Mouse (Mus musculus): ENCODE data around the gene Catsperd.

GRCm38 (mm10) chr17:56655311-56655710, 27.4 kb downstream of the Catsperd start:
- TF ChIP-seq CTCF (IDR thresholded peaks at IDR 0.05; ENCODE audit: insufficient read depth, low read depth, low read length) (no peak), POLR2A (IDR thresholded peaks at IDR 0.05; ENCODE audit: insufficient read depth, low read depth, low read length) (no peak)

Data from olfactory bulb, adult 2 months (tissue).